Mouse (Mus musculus) megakaryocyte, adult 5-6 weeks (primary cell): ENCODE measurements around the gene Cyba. TPM values are rescaled to one million over a fixed set of nuclear protein-coding genes. Genes with fewer than 3 reads are reported as not detected.

Experiments
- ATAC-seq: 2 replicates; pipeline ENCODE4 v1.8.0; 2016; ENCODE audit warnings: mild to moderate bottlenecking, inconsistent platforms; ENCODE audit not compliant: poor library complexity, severe bottlenecking
- total RNA-seq, 2 experiments: library from RNA; stranded (forward) in 1 of 2; stranded (reverse) in 1 of 2; fragments of 153-499, 151-499 nt in 1 of 2; fragments of 221-1000, 200-1000 nt in 1 of 2; gene quantifications; 2 replicates each; pipeline versions ENCODE4 v1.2.3 to v1.2.4; 2015 to 2017

Gene Cyba
- total RNA-seq, 2 experiments from 2014 or later, result 337 to 634 TPM

DNA sequence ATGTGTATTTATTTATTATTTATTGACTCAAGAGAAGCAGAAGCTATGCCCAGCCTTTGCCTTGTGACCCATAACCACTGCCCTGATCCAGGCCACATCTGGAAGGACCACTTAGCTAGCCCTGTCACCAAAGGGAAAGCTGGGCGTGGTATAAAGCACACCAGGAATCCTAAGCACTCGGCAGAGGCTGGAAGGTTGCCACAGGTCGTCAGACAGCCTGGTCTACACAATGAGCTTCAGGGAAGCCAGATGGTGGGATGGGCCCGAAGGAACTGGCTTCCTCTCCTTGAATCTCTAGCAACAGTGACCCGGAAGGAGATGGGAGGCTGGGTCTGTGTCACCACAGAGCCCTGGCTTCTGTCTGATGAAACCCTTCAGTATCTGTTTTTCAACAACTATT lies 9.1 kb downstream of the Cyba start:
- no peak for ATAC-seq

DNA sequence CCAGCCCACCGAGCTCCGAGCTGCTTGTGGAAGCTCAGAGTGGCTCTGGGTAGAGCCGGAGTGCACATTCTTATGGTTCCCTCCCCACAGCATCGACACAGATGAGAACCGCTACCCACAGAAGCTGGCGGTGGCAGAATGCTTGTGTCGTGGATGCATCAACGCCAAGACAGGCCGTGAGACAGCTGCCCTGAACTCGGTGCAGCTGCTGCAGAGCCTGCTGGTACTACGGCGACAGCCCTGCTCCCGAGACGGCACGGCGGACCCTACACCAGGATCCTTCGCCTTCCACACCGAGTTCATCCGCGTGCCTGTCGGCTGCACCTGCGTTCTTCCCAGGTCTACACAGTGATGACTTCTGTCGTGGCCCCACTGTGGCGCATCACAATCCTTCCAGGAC lies 9.5 kb downstream of the Cyba start:
- ATAC-seq, result no peak

DNA sequence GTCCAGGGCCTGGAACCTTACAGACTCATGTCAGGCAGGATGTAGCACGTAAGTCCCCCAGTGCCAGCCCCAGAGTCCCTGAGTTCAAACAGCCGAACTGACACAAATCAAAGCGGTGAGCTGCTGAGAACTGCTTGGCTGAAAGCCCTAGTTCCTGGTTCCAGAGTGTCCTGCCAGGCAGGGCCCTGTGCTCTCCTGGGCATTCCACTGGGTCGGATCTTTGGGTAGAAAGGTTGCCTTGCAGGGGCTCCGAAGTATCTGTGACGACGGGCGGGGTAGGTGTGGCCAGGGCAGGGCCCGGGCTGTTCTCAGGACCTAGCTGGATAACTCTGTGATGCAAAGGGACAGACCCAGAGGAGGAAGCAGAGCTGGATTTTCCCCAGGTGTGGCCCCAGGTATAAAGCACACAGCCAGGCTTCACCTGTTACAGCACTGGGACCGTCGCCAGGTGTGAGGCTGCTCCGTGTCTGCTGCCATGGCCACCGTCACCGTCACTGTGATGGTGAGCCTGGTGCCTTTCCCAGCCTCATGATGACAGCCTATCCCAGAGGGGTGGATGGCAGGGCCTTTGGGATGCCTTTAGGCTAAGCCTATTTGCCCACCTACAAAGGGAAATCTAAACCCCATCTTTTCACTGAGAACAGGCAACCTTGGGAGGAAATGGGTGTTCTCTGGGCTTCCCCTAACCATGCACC lies 11.2 kb downstream of the Cyba start, which contains the start of gene Il17c:
TSS of gene Il17c (plus strand) at position 645 of the 695 bp plus-strand sequence.
- ATAC-seq, result no peak

DNA sequence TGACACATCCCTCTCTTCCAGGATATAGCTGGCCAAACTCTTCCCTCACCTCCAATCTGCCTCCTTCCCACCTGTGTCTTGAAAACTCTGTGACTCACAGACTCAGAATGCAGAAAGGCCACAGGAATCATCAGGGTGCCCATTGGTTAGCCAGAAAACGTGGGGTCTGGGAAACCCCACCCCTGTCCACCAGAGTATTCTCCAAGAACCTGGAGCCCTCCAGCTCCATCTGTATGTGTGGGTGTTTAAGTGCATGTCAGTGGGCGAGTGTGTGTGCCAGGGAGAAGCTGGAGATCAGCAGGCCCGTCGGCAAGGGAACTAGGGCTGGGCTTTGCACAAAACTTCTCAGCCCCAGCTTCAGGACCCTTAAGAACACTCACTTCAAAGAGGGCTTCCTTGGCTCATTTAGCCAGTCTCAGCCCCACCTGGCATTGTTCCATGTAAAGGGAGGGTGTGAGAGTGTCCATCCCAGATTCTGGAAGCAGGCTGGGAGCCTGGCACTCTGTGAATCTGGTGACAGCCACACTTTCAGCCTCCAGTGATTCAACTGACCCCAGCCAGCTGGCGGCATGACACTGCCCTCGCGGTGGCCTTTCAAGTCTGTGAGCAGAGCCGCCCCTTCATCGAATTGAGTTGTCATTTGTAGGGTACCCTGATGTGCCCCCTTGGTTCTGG lies 12.7 kb downstream of the Cyba start:
- no peak for ATAC-seq

DNA sequence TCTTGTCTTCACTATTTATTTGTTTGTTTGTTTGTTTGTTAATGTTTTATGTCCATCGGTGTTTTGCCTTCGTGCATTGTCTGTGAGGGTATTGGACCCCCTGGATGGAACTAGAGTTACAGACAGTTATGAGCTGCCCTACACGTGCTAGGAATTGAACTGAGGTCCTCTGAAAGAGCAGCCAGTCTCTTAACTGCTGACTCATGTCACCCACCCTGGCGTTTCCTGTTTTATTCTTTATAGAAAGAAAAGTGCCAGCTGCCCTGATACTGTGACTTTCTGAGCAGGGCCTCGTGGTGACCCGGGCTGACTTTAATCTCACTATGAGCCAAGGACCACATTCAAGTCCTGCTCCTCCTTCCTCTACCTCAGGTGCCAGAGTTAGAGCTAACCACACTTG lies 17.2 kb downstream of the Cyba start:
- ATAC-seq, result 0 out of 2 replicates have a peak, but pooled peaks have one; percentile 36

DNA sequence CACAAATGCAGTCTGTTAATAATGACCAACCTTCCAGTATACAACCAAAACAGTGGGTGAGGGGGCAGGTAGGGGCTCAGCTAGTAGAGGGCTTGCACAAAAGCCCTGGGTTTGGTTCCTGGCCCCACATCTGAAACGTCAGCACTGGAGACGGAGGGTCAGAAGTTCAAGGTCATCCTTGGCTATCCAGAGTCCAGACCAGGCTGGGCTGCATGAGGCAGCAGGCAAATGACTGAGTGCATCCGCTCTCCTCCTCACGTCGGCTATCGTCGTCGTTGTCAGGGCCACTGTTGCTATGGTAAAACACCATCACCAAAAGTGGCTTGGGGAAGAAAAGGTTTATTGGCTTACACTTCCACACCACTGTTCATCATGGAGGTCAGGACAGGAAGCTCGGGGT lies 18.4 kb downstream of the Cyba start:
- ATAC-seq, result no peak

DNA sequence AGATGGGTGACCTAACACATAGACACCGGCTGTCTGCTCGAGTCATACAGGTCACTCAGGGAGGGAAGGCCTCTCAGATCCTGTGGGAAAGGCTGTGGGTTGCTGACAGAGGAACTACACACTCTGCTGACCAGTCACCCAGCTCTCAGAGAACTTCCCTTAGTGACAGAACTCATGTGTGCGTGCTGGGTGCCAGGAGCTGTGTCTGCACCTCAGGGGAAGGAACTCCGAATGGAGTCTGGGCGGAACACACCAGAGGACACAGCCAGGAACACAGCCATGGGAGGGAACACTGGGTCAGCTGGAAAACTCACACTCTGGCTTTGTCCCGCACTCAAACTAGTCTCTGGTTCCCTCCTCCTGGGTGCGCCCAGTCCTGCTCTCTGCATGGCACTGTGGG lies 25.1 kb downstream of the Cyba start:
- ATAC-seq, result no peak

DNA sequence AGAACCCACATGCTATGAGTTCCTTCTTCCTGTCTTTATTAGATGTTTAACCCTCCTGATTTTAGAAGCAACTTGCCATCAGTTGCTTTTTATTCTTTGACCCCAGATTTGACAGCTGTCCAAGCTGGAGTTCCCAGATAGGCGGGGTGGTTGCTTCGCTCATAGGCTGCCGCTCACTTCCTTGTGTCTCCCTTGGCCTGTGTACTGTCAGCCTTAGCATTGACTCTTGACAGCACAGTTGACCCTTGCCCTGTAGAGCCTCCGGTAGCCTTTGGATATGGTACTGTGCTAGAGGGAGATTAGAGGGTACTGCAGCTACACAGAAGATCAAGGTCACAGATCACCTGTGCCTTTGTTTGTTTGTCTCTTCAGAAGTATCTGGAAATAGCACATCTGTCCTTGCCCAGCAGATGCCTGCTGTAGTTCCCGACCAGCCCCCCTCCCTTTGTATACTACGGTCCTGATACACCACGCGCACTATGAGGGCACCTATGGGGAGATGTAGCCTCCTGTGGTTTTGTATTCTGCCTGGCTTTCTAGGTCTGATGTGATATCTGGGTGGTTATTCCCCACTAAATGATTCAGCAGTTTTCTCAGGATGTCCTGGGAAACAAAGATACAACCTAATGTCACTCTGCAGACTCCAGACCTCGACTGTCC lies 27.5 kb downstream of the Cyba start:
- ATAC-seq, result no peak

DNA sequence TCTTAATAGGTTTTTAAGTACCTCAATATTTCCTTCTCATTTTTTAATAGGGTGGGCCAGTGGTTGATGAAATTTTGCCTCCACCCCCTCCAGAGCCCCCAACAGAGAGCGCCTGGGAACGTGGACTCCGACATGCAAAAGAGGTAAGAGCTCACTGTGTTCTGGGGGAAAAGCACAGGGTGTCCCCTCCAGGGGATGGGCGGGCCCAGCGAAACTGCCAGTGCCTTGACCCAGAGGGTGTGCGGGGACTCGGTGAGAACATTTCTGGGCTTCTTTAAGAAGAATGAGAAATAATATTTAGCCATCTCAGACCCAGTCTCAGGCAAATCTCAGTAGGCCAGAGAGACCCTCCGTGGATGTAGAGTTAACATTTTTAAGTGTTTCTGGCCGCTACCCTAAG lies 34.5 kb downstream of the Cyba start:
- ATAC-seq, result no peak

DNA sequence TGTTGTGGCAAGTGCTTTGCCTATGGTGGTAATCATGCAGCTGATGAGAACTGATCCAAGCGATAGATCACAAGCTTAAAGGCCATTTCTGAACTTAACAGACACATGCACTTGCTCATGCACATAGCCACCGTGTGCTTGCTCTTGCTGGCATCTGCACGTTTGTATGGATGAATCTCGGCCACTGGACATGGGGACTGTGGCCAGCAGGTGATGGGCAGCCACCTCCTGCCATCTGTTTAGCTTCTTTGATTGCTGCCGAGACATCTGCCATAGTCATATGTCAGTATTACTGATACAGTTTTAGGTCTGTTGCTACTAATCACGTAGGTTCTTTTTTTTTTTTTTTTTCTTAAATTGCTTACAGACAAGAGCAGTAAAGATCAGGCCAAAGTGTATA lies 37.4 kb downstream of the Cyba start:
- no peak for ATAC-seq

DNA sequence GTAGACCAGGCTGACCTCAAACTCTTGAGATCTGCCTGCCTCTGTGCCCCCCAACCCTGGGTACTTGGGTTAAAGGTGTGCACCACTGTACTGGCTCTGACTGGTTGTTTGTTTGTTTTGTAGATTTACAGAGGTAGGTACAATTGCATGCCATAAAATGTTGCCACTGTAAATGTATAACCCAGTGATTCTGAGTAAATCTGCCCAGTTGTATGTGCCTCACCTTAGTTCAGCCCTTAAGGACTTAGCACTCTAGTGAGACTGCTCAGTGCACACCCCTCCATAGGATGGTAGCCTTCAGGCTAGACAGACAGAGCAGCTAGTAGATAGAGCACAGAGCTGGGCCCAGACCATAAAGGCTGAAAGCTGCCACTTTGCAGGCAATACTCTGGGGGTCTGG lies 39.0 kb downstream of the Cyba start:
- no peak for ATAC-seq

DNA sequence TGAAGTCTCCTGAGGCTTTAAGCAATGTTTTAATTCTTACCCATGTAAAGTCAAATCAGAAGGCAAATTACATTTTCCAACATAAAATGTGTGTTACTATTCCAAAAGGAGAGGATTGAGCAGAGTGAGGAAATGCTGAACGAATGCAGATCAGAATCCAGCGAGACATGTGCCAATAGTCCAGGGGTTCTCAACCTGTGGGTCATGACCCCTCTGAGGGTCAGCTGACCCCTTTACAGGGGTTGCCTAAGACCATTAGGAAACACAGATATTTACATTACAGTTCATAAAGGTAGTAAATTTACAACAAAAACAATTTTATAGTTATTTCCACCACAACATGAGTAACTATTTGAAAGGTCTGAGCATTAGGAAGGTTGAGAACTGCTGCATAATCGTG lies 42.0 kb downstream of the Cyba start:
- no peak for ATAC-seq

DNA sequence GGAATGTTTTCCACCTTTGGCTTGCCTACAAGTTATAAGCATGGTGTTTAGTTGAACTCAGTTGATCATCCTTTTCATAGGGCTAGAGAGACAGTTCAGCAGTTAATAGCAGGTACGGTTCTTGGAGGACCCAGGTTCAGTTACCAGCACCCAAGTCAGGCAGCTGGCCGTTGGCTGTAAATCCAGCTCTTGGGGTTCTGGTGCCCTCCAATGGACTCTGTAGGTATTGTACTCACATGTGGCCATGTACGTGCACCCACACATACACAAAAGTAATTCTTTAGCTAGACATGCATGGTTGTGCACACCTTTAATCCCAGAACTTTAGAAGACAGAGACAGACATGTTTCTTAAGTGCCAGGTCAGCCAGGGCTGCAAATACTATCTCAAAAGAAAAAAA lies 43.4 kb downstream of the Cyba start:
- no peak for ATAC-seq

DNA sequence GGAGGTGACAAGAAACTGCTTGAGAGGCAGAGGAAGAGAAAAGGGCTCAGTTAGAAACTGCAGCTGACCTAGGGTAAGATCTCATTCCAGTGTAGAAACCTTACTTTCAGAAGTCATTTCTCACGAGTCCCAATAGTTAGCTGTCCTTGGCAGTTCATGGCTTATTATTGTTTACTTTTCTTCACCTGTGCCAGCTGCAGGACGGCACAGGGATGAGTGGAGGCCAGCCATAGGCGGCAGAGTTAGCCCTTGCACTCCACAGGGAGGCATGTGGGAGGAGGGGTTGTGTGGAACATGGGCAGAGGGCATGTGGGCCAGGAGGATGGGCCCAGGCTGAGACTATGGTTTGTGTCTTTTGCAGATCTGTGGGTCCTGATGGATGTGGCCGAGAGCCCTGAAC lies 49.7 kb downstream of the Cyba start:
- no peak for ATAC-seq

DNA sequence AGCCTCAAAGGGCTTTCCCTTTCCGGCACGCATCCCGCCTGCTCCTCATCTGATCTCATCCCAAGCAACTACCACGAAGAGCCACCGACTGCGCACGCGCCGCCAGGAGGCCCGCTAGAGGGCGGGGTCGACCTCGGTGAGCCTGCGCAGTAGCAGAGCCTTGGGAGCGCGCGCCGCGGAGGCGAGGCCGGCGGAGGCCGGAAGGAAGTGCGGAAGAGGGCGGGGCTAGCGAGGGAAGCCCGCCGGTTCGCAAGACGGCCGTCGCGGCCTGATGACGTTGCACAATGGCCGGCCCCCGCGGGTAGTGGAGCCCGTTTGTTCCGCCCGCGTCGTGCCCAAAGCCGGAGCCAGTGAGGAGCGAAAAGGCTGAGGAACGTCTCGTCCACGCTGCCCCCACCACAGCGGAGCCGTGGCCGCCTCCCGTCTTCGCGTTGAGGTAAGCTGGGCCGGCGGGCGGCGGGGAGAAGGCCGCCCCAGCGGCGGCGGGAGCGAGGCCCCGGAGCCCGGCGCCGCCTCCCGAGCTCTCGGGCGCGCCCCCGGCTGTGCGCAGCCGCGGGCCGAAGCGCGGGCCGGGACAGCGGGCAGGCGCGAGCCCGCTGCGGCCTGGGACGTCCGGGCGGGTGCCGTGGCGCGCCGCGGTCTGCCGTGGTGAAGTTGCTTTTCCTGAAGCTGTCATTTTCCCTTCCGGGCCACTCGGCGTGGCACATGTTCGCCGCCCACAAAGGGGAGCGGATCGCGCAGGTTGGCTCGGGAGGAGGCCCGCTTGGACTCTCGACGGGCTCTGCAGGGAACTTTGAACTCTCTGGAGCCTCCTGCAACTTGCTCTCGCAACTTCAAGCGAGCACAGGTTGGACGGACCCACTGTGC lies 56.1 kb downstream of the Cyba start, which contains the start of gene Zc3h18:
TSS of gene Zc3h18 (plus strand) at position 245 of the 867 bp plus-strand sequence.
- peak; percentile 99 for ATAC-seq

DNA sequence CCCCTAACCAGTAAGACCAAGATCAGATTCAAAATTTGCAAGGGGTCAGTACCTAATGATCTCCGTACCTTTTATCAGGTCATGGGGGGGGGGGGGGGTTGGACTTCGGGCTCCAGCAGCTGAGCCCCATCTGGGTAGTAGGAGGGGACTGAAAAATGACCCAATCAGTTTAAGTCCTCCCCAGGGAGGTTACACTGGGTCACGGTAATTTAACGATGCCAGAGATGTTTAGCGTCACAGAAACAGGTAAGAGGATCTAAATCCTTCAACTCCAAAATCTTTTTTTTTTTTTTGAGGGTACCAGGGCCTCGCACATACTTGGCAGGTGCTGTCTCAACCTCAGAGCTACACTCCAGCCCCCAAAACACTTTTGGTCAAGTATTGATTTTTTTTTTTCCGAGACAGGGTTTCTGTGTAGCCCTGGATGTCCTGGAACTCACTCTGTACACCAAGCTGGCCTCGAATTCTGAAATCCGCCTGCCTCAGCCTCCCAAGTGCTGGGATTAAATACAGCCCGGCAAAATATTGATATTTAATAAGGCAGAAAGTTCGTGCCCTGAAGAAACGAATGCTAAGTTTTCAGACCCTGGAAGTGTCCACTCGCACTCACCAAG lies 56.9 kb downstream of the Cyba start:
- no peak for ATAC-seq

DNA sequence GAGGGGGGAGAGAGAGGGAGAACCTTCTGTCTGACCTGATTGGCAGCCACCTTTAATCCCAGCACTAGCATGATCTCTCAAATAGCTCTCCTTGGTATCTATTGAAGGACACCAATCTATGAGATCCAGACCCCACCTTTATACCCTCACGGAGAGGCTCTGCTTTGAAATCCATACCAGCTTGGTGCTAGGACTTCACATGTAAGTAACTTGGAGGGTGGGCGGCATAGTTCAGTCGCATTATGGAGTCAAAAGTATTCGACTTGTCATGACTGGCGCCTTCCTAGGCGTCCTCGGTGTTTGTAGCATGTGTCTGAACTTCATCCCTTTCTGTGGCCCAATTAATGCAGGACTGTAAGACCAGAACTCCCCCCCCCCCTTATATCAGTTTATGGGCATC lies 57.4 kb downstream of the Cyba start:
- no peak for ATAC-seq
